Mouse (Mus musculus) hematopoietic stem cell, adult 5-6 weeks (primary cell): ENCODE measurements around the gene Cd2bp2. TPM values are rescaled to one million over a fixed set of nuclear protein-coding genes. Genes with fewer than 3 reads are reported as not detected.
"Not testable (repeated sequence)": the region's sequence is repeated elsewhere in the genome, so short reads cannot be mapped to it uniquely, and the experiment has no call there.

ENCODE experiments used
- ATAC-seq, 2 experiments: fragments of 125-278 bp in 1 of 2; replicated peaks in 1 of 2; 2 replicates each; pipeline ENCODE4 v1.8.0; 2016 to 2017; ENCODE audit warnings: inconsistent platforms in 2 of 2, mild to moderate bottlenecking in 2 of 2, moderate number of reproducible peaks in 2 of 2, low read depth in 1 of 2, moderate TSS enrichment in 1 of 2; ENCODE audit not compliant: low FRiP score in 2 of 2, poor library complexity in 2 of 2, severe bottlenecking in 2 of 2, insufficient read depth in 1 of 2, low TSS enrichment in 1 of 2
- total RNA-seq: library from RNA; stranded (forward); fragments of 172-1452, 232-1000 nt; gene quantifications from 2 replicates; pipeline ENCODE4 v1.2.3, GENCODE M21; 2017

The Cd2bp2 gene
- total RNA-seq, 1 experiment from 2014 or later = 63.9 TPM

DNA sequence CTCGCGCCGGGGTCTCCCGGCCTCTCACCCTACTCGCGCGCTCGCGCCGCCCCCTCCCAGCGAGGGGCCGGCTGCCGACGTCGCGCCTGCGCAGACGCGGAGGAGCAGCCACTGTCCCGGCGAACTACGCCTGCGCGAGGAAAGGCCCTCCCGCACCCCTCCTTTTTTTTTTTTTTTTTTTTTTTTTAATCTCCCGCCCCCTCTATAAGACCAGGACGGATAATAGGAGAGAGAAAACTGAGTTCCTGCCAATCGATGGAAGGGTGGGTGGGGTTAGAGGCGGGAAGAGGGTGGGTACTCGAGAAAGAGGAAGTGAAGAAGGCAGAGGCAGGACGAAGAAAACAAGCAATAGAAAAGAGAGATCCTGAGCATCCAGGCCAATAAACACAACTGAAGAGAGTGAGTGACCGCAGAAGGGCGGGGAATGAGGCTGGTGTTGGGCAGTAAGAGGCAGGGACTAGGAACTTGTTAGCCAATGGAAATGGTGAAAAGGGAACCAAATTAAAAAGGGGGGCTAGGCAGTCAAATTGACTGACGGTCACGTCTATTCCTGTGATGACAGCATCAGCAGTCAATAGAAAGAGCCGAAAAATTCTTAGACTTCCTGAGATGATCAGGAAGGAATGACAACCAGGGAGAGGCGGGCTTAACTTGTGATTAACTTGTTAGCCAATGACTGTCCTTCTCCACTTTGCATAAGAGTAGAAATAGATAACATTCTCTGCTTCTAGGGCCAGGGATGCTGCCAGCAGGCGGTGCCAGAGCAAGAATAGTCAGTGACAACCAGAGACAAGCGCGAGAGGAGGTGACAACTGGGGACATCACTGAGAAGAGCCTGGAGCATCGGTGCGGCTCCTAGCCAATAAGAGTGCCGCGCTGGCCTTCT lies 12.9 kb upstream of the Cd2bp2 start, which contains the start of gene Mylpf:
Gene Mylpf, plus strand, starts transcription at position 338 of the 886 bp plus-strand sequence.
- peak; percentile 80 to 87 for ATAC-seq

DNA sequence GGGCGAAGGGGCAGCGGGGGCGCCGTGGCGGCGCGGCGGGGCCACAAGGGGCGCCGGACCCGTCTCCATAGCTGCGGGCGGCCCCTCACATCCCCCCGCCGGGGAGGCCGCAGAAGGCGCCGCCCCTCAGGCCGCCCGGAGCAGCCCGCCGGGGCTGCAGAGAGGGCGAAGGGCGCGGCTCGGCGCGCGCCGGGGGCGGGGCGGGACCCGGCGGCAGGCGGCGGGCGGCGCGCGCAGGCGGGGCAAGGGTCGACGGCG lies 12.4 kb upstream of the Cd2bp2 start, which contains the start of gene Tbc1d10b:
Gene Tbc1d10b, minus strand, starts transcription at position 174 of the 258 bp plus-strand sequence.
- no peak for ATAC-seq

DNA sequence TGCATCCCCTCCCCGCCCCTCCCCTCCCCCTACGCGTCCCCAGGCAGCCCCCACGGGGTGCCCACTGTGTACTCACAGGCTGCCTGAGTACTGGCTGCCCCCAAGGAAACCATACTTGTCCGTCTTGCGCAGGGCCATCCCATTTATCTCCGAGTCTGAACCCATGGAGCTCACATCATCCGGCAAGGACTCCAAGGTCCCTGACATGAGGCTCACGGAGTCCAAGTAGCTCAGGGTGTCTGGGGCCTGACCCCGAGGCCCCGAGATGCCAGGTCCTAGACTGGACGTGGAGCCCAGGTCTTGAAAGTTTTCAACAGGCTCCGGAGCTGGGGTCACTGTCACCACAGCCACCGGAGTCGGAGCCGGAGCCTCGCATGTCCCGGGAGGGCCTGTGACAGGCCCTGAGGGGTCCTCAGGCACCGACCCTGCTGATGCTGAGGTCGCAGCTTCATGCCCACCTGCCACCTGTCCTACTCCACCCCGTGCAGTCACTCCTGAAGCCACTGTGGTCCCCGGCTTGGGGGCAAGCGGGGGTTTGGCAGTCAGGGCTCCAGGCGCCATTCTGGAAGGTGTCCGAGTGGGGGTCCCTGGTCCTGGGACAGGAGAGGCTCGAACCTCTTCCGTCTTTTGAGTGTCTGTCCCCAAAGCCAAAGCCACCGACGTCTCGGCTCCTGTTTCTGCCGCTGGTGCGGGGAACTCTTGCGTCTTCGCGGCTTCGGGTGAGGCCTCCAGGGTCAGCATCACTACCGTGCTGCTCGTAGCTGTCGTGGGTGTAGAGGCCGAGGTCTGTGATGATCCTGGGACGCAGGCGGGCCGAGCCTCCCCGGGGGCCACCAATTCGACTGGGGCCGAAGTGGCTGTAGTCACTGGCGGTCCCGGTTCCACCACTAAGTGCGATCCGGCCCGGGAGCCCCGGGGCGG lies 11.8 kb upstream of the Cd2bp2 start:
- no peak for ATAC-seq

DNA sequence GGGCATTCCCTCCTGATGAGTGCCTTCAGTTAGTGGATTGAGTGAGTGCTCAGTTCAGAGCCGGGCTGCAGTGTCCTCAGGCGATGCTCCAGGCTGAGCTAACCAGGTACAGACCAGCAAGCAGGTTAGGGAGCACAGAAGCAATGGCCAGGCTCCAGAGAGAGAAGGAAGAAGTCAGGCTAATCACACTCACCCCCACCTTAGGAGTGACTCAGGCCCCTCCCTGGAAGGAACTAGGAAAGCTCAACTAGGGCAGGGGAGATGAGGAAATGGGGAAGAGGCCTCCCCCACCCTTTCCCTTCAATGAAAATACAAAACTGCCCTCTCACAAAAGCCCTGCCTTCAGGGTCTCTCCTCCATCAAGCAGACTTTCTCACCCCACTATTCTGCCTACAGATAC lies 10.8 kb upstream of the Cd2bp2 start:
- no peak for ATAC-seq

DNA sequence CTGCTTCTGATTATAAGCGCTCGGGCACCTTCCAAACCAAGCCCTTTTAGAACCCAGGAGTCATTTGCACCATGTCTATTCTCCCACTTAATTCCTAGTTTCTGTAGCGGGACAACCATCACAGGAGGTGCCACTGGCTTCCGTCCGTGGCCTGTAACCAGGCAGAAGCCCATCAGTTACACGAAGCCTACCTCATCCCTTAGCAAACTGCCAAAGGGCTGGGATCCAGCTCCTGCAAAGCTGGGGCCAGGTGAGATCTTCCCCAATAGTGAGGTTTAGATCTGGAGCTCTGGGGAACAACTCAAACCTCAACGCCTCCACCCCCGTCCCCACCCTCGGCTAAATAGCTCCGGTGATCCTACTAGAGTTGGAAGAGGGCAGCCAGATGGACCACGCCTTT lies 634 bp upstream of the Cd2bp2 start:
- ATAC-seq = no peak

DNA sequence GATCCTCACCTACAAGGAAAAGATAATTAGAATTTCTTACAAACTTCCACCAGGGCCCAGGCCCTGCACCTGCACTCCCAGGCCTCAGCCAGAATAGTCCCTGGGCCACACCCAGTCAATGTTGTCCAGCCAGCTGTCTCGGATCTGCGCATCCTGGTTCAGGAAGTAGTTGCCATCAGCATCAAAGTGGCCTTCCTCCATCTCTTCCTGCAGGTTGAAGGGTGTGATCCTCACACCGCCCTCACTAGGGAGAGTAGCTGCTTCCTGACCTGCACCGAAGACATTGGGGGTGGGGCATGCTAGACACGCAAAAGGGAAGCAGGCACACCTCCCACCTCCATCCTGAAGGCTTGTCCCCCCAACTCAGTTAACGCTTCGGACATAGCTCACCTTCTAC lies 1.2 kb downstream of the Cd2bp2 start:
- ATAC-seq = no peak

DNA sequence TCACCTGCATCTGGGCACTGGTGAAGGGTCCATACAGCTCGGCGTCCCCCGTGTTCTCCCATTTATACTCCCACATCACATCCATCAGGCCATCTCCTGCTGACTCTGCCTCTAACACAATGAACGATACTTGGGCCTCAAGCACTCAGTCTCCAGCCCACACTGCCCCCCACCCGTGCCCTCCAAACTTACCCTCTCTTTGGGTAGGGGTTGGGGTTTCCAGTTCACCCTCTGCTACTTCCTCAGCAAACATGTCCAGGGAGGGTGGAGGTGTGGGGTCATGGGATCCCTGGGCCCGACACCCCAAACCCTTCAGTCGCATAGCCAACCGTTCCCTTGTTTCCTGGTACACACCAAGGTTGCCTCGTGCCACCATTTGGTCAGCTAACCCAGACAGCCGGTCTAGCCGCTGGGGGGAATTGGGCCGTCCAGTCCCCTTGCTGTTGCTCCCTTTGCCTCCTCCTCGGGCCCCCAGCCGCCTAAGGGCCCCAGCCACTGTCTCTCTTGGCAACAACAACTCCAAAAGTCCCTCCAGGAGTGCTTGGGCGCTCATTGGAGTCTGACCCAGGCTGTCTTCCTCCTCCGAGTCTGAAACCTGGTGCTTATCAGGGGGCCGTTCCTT lies 1.7 kb downstream of the Cd2bp2 start:
- no peak for ATAC-seq

DNA sequence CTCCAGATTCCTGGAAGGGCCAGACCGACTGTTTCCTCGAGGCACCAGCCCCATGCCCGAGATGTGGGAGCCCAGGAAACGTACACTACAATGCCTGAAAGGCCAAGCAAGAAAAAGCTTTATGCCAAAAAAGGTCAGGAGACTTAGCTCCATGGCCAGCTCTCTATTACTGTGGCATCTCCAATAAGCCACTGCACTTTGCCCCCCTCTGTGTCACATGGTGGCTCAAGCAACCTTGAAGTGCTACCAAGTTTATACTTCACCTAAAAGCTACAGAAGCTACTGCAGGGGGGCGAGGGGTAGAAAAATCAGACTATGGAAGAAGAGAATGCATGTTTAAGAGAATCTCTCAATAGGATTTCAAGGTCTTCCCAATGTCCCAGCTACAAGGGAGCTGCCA lies 2.9 kb downstream of the Cd2bp2 start:
- ATAC-seq = no peak

DNA sequence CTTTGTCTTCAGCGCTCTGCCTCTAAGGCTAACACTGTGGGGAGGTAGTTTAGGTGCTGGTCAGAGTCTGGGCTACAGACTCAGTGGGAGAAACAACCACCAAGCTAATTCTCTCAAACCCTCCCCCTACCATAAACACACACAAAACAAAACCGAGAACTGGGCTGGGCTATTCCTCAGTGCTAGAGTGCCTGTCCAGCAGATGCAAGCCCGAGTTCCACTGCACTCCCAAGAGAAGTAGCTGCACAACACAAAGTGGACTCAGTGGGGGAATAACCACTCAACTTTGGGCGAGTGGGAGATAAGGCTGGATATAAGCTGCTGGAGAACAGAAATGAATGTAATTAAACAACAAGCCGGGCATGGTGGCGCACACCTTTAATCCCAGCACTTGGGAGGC lies 5.2 kb downstream of the Cd2bp2 start:
- ATAC-seq = no peak

DNA sequence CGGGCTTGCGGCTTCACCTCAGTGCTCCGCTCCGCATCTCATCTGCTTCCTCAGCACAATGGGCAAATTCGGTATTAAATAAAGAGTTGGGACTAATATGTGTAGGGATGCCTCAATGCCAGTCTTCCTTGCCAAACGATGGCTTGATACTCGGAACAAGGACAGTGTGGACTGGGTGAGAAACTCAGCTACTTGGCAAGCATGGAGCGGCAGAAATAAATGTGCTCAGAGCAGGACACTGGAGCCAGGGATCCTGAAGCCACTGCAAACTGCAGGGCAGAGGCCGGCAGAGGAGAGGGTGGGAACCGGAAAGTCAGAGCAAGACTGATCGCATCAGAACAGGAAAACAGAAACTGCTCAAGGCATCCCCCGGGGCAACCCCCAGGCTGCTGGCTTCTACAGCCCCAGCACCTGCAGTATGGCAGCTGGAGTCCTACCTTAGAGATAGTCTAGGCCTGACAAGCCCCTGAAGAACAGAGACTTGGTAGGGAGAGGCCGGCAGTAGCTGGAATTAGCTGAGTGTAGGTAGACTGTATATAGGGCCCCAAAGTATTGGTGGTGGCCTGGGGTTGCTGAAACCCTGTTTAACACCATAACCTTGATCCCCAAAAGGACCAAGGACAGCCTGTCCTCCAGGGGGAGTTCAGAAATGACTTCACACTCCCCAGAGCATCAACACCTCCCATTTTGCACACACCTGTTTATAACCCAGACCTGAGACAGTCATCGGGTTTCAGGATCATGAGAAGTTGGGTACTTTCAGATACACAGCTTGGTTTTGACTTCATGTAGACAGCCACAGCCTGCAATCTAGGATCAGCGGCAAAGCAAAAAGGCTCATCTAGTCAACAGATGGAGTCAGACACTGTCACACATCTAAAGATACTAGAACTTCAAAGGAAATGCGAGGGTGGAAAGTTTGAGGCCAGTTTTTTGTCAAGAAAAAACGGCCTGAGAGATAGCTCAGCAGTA lies 7.3 kb downstream of the Cd2bp2 start:
- 0 out of 4 replicates have a peak, but pooled peaks of 1 of the 2 experiments have one; percentile 19 for ATAC-seq

DNA sequence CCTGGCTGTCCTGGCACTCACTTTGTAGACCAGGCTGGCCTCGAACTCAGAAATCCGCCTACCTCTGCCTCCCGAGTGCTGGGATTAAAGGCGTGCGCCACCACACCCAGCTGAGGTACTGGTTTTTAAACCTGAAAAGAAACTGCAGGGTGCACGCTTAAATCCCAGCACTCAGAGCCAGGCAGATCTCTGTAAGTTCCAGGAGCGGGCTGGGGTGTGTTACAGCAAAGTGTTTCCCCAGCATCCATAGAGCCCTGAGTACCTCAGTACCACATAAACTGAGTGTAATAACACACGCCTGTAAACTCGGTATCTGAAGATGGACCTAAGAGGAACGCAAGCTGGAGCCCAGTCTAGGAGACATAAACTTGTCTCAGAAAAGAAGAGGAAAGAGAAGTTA lies 8.5 kb downstream of the Cd2bp2 start:
- no peak for ATAC-seq

DNA sequence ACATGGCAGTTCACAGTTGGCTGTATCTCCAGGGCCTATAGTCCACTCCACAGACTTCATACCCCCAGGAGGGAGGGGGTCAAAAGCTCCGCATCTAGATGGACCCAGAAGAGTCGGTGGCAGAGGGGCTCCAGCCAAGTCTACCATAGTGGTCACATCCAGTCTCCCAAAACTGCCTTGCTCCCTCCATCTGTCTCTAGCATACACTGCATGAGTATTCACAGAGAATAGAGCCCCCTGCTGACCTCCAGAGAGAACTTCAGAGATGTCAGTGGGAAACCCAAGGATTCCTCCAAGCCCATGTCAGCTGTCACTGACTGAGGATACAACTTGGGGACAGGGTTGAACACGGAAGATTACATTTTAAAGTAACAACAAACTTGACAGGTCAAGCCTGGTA lies 10.2 kb downstream of the Cd2bp2 start:
- peak in 1 of 2 experiments; percentile 57; a peak in 2 of 4 replicates for ATAC-seq

DNA sequence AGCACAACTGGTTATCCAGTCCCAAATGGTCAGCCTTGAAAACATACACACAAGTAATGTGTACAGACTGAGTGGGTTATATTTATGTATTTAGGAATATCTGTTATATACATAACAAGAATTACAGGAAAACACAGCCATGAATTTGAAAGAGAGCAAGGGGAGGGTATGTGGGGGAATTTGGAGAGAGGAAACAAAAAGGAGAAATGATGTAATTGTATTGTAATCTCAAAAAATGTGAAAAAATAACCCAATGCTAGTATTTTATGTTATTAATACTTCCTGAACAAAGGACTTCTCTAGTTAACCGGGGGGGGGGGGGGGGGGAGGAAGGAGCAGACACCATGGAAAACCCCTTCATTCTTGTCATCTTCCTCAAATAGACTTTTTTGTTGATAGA lies 11.1 kb downstream of the Cd2bp2 start:
- ATAC-seq = no peak

DNA sequence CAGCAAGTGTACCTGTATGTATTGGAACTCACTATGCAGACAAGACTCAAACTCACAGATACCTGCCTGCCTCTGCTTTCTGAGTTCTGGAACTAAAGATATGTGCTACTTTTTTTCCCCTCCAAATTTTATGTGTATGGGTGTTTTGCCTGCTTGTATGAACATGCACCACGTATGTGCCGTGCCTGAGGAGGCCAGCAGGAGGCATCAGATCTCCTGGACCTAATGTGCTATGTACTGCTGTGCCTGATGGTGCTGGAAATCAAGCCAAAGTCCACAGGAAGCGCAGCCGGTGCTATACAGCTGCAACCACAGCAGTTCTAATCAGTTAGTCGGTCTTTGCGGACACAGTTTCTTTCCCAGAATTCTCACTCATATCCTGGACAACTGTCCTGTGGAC lies 12.0 kb downstream of the Cd2bp2 start:
- ATAC-seq = no peak

DNA sequence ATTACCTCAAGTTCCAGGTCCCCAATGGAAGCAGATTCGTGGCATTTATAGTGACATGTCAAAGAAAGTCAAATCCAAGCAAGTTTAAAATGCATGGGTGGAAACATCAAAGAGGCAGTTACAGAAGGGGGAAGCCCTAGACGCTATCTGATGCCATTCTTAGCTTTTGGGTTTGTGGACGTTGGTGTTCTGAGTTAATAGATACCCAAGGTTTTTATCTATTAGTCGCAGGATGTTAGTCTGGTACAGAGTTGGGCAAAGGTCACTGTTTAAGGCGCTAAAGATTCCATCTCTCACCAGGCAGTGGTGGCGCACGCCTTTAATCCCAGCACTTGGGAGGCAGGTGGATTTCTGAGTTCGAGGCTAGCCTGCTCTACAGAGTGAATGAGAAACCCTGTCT lies 12.5 kb downstream of the Cd2bp2 start:
- ATAC-seq = no peak

DNA sequence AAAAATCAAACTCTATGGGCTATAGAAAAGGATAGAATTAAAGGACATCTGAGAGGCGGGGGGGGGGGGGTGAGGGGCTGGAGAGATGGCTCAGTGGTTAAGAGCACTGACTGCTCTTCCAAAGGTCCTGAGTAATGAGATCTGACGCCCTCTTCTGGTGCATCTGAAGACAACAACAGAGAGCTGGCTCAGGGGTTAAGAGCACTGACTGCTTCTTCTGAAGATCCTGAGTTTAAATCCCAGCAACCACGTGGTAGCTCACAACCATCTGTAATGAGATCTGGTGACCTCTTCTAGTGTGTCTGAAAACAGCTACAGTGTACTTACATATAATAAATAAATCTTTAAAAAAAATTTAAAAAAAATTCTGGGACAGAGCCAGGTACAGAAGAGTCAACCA lies 14.1 kb downstream of the Cd2bp2 start:
- not testable (repeated sequence) for ATAC-seq

DNA sequence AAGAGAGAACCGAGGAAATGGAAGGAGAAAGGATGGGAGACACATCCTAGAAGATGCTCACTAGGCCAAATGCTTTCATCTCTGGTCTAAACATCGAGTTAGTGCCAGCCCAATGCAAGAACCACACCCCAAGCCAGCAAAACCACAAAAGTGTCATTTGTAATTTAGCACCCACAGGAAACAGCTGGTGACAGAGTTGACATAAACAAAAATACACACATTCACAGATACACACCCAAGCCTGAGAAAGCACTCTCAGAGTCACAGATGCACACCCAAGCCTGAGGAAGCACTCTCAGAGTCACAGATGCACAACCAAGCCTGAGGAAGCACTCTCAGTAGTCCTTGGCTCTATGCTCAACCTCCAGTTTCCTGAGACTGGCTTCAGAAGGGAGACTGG lies 15.1 kb downstream of the Cd2bp2 start:
- peak in 1 of 2 experiments; percentile 38; a peak in 3 of 4 replicates for ATAC-seq
